Mouse (Mus musculus) CD4-positive, CD25-positive, alpha-beta regulatory T cell, adult 4 months (primary cell): ENCODE results near the gene Junb. TPM values are rescaled to one million over a fixed set of nuclear protein-coding genes. Genes with fewer than 3 reads are reported as not detected.

Experiments
- ATAC-seq: one replicate; pipeline ENCODE4 v1.8.0; 2017
- polyA plus RNA-seq, 2 experiments: library from polyadenylated mRNA; unstranded; fragments of 100-300 nt; shearing (Covaris generic); gene quantifications; one replicate each; pipeline ENCODE4 v1.2.1; 2017

Gene Junb
- 10 to 100 TPM; 18.9 to 29.4 TPM for polyA plus RNA-seq

GRCm38 (mm10) chr8:84978248-84978940 lies at the start of gene Junb:
TSS of gene Junb (minus strand) at chr8:84978718.
- peak; percentile 38 for ATAC-seq

GRCm38 (mm10) chr8:85027922-85028321 lies 49.4 kb upstream of the Junb start:
- no peak for ATAC-seq

DNA sequence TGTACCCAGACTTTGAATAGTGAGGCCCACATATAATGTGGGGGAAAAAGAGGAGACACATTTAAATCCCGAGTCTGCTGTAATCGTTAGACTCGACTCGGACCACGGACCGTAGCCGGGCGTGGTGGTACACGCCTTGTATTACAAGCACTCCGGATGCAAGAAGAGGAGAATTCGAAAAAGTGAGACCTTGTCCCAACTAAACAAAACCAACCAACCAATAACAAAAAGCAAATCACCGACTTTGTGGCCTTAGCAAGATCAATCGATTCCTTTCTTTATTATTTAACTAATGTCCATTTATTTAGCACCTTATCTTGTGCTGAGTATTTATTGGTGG lies 49.0 kb upstream of the Junb start:
- no peak for ATAC-seq

DNA sequence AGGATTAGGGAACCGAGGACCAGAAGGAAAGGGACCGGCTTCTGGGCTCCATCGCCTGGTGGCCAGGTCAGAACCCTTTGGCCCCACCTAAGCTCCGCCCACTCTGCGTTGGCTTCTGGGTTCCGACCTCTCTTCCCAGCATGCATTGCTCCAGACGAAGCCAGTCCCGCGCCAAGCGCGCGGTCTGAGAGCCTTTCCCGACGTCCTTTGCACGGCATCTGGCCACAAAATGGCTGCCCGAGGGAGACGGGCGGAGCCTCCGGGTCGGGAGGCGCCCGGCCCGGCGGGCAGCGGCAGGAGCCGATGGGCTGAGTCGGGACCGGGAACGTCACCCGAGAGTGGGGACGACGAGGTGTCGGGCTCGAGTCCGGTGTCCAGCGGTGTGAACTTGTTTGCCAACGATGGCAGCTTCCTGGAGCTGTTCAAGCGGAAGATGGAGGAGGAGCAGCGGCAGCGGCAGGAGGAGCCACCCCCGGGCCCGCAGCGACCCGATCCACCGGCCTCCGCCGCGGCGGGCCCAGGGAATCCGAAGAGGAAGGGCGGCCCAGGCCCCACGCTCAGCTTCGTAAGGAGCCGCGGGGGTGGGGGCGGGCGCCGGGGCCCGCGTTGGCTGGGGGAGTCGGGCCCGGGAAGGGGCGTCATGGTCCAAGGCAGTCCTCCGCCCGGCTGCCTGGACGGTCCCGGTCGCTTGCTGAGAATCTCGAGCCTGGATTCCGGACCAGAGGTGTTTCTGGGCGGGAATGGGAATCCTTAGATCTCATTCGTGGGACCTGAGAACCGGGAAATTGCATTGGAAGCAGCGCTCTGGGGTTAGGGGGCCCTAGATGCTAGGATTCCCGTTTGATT lies 48.4 kb upstream of the Junb start, which contains the start of gene Trir:
Gene Trir (plus strand): TSS at position 154 of the 846 bp plus-strand sequence.
- peak; percentile 59 for ATAC-seq

DNA sequence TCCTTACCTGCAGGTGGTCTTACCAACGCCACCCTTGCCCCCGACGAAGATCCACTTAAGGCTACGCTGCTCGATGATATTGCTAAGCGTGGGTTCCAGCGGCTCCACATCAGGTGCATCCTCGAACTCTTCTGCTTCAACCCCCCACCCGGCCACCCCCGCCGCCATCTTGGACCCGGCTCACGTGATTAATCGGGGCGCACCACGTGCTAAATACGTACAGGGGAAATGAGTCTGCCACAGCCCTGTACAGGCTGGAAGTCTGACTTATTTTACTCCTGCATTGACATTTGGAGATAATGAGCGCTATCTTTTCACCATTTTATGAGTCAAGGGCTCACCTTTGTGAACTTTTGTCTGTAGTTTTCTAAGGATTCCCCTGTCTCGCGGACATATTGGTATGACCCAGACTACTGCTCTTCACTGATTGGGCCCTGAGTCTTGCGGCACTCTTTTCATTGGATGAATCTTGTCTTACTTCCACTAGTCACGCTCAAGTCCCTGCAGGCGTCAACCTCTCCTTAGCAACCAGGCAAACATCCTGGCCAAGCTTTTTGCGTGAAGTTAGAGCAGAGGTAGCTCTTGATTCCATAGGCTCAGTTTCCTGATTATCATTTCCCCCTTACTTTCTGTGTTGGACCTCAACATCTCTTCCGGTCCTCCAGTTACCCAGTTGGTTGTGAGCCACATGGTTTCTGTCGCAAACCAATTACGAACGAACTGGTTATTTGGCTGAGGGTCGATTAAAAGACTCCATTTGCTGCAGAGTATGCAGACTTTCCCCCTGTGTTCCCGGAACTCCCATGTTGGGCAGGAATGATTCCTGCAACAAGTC lies 46.8 kb upstream of the Junb start, which contains the start of gene Asna1:
Gene Asna1 (minus strand): TSS at position 184 of the 835 bp plus-strand sequence.
- peak; percentile 95 for ATAC-seq

- no peak for ATAC-seq
These were observed 45.3 kb upstream of the Junb start for GRCm38 (mm10) chr8:85023846-85024245.

GRCm38 (mm10) chr8:85021514-85022055 lies 43.1 kb upstream of the Junb start:
- no peak for ATAC-seq

GRCm38 (mm10) chr8:85017209-85017608 lies 38.7 kb upstream of the Junb start:
- no peak for ATAC-seq

- no peak for ATAC-seq
These were observed 38.2 kb upstream of the Junb start for GRCm38 (mm10) chr8:85016724-85017123.

DNA sequence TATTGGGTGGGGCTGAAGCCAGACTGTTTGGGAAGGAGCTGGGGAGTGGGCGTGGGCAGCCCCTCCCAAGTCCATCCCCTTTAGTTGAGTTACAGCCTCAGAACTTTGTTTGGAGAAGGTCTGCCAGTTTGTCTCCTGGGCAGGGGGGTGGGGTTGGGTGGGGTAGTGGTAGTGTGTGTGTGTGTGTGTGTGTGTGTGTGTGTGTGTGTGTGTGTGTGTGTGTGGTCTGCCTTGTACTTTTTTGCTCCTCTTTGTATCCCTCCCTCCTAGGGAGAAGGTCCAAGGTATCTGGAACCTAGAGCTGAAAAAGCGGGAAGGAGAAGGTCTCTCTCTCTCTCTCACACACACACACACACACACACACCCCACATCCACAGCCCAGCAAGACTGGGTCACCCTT lies 35.9 kb upstream of the Junb start, which contains the start of gene Best2:
Gene Best2 (minus strand): TSS at position 101 of the 400 bp plus-strand sequence.
- ATAC-seq = no peak

DNA sequence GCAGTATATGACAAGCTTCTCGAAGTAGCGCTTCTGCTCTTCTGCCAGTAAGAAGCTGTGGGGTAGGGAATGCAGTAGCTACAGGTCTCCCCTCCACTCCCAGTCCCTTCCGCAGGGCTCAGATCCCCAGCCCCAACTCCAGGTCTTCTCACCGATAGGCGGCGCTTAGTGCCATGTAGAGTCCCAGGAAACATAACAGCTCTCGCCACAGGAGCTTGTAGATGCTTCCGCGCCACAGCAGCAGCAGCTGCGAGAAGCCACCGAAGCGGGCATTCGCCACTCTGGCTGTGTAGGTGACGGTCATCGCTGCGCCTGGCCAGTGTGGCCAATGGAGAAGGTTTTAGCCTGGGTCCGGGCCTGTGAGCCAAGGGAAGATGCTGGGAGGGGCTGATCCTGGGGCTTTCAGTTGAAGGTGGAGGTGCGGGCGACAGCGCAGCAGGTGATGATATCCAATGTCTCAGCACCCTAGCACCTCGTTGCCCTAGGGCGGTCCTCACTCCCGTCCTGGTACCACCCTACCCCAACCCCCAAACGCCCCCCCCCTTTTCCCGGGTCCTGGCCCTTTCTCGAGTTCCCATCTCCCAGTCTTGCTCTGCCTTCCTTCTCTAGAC lies 34.8 kb upstream of the Junb start:
- ATAC-seq = peak; percentile 95

DNA sequence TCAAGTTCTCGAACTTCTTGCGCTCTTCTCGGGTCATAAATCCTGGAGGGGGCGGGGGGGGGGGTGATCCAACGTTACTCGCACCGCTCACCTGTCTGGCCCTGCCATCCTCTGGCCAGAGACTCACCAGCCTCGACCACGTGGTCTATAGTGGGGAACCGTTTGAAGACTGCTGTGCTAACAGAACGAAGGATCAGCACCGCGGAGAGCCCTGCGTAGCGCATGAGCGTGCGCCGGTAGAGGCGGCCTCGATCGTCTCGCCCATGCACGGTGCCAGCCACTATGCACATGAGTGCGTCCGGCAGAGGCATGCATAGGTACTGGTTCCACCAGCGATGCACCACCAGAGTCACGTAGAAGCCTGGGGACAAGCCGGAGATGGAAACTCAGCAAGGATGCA lies 32.7 kb upstream of the Junb start:
- no peak for ATAC-seq

DNA sequence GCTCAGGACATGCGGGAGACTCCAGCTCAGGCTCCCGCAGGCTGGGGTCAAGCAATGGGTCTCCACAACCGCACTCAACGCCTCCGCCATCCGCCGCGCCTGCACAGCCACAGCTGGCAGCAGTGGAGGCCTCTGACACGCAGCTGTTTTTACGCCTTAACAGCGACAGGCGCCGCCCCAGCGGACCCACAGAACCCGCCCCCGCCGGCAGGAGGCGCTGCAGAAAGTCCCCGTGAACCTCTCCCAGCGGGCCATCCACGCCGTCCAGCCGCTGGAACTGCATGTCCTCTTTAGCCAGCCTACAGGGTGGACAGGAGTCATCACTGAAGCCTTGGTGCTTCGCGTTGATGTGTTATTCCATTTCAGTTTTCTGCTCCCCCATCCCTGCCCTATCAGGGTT lies 29.2 kb upstream of the Junb start:
- ATAC-seq = no peak

GRCm38 (mm10) chr8:84997649-84998295 lies 19.3 kb upstream of the Junb start:
- ATAC-seq = peak; percentile 95

DNA sequence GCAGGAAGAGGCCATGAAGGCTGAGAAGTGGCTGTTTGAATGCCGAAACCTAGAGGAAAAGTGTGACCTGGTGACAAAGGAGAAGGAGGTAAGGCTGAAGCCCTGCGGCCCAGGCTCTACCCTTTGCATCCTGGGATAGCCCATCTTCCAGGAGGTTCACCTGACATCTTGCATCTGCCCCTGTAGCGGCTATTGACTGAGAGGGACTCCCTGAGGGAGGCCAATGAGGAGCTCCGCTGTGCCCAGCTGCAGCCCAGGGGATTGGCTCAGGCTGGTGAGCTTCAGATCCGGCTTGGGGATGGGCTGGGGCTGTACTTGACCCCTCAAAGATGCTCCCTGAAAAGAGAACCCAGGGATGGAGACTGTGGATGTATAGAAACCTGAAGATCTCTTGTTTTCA lies 18.5 kb upstream of the Junb start:
- no peak for ATAC-seq

- no peak for ATAC-seq
These were observed 17.2 kb upstream of the Junb start for GRCm38 (mm10) chr8:84995680-84996079.

GRCm38 (mm10) chr8:84994375-84994774 lies 15.9 kb upstream of the Junb start:
- ATAC-seq = no peak

- ATAC-seq = no peak
These were observed 12.3 kb upstream of the Junb start for GRCm38 (mm10) chr8:84990836-84991235.

DNA sequence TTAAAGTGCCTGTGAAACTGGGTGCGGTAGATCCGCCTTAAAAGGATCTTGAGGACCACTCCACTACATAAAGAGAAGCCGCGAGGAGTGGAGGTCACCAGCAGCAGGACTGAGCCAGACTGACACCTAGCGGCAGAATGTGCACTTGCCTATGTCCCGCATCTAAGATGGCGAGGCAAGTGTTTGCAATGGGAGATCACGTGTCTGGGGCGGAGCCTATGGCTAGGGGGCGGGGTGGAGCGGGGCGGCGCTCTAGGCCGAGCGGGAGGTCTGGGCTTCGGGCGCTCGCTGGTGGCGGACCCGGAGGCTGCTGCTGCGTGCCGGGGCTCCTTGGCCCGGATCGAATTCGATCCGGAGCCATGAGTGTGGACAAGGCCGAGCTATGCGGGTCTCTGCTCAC lies 11.8 kb upstream of the Junb start, which contains the start of gene Hook2:
Gene Hook2 (plus strand): TSS at position 255 of the 400 bp plus-strand sequence.
- ATAC-seq = peak; percentile 71

- peak; percentile 15 for ATAC-seq
These were observed 11.3 kb upstream of the Junb start for GRCm38 (mm10) chr8:84989810-84990209.

DNA sequence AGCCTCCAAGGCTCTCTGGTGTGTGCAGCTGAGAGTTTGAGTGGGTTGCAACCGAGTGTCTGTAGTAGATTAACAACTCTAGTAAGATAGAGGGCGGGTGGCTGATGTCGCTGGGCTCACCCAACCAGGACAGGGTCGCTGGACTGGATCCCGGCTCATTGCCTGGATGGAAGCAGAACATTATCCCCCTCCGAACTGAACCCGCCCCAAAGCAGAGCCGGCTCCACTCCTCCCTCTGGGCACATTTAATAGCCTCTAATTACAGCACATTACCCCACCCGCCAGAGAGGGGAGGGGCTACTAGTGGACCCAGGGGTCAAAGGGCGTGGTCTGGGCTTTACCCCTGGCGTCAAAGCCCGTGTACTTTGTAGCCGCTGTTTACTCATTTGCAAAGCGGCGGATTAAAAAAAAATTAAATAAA lies 10.8 kb upstream of the Junb start:
- ATAC-seq = no peak
